Mouse (Mus musculus) MEL (cell line): ENCODE measurements at regions not wholly inside any gene's neighbourhood (a gene's known extent, or its start where the extent isn't known, plus 50 kb on each side); places are given as distances from the start of the nearest gene placed in this dataset.

ENCODE experiments used
- DNase-seq: peaks from one replicate; pipeline ENCODE4 v3.0.0; 2011; ENCODE audit warnings: low read depth, low spot score
- H3K27ac ChIP-seq: 2 replicates; pipeline ENCODE4 v1.5.1; 2012; ENCODE audit warnings: low read depth, mild to moderate bottlenecking, control low read depth, low read length, moderate library complexity; ENCODE audit not compliant: control insufficient read depth
- H3K27me3 ChIP-seq, 2 experiments: fragments of 150-350 bp in 1 of 2; sonication (generic) in 1 of 2; 2 replicates each; pipeline ENCODE4 v1.6.1; 2012; ENCODE audit warnings: low read length in 2 of 2, mild to moderate bottlenecking in 2 of 2, improper control_type of control experiment in 1 of 2, moderate library complexity in 1 of 2; ENCODE audit not compliant: insufficient read depth in 2 of 2, control insufficient read depth in 1 of 2
- H3K36me3 ChIP-seq, 2 experiments: 2 replicates each; pipeline ENCODE4 v1.6.1; 2012 to 2014; ENCODE audit warnings: low read length in 2 of 2, improper control_type of control experiment in 1 of 2, inconsistent platforms in 1 of 2, mild to moderate bottlenecking in 1 of 2; ENCODE audit not compliant: insufficient read depth in 2 of 2, control insufficient read depth in 1 of 2
- H3K4me1 ChIP-seq, 2 experiments: fragments of 150-350 bp in 1 of 2; sonication (generic) in 1 of 2; 2 replicates each; pipeline ENCODE4 v1.6.1; 2012; ENCODE audit warnings: low read length in 2 of 2, improper control_type of control experiment in 1 of 2, mild to moderate bottlenecking in 1 of 2; ENCODE audit not compliant: insufficient read depth in 2 of 2, control insufficient read depth in 1 of 2
- H3K4me3 ChIP-seq, 2 experiments: fragments of 150-350 bp in 1 of 2; sonication (generic) in 1 of 2; 2 replicates each; pipeline ENCODE4 v1.5.1; 2012; ENCODE audit warnings: low read depth in 2 of 2, low read length in 2 of 2, mild to moderate bottlenecking in 2 of 2, moderate library complexity in 2 of 2, control low read depth in 1 of 2, improper control_type of control experiment in 1 of 2; ENCODE audit not compliant: control insufficient read depth in 1 of 2, insufficient read depth in 1 of 2
- H3K79me2 ChIP-seq: 2 replicates; pipeline ENCODE4 v1.6.1; 2012; ENCODE audit warnings: mild to moderate bottlenecking, low read length, moderate library complexity; ENCODE audit not compliant: control insufficient read depth, poor library complexity, insufficient read depth
- H3K9ac ChIP-seq: 2 replicates; pipeline ENCODE4 v1.6.1; 2012; ENCODE audit warnings: low read depth, mild to moderate bottlenecking, control low read depth, low read length, moderate library complexity; ENCODE audit not compliant: control insufficient read depth, poor library complexity, severe bottlenecking
- H3K9me3 ChIP-seq: fragments of 150-350 bp; sonication (generic); replicated peaks from 2 replicates; pipeline ENCODE4 v1.6.1; 2012; ENCODE audit warnings: mild to moderate bottlenecking, low read length, improper control_type of control experiment, moderate library complexity; ENCODE audit not compliant: insufficient read depth
- CHD1 ChIP-seq: IDR thresholded peaks from 2 replicates; pipeline ENCODE4 v1.6.1; 2012; ENCODE audit warnings: low read depth, mild to moderate bottlenecking, inconsistent platforms, low read length, improper control_type of control experiment
- CTCF ChIP-seq, 3 experiments: IDR thresholded peaks in 2 of 3; conservative IDR thresholded peaks in 1 of 3; 2 replicates each; pipeline ENCODE4 v1.5.1; 2011 to 2012; ENCODE audit warnings: low read length in 3 of 3, low read depth in 2 of 3, mild to moderate bottlenecking in 2 of 3, improper control_type of control experiment in 1 of 3, inconsistent platforms in 1 of 3, mixed read lengths in 1 of 3, moderate library complexity in 1 of 3; ENCODE audit not compliant: control insufficient read depth in 1 of 3, insufficient read depth in 1 of 3, poor library complexity in 1 of 3, severe bottlenecking in 1 of 3
- E2F4 ChIP-seq: IDR thresholded peaks from 2 replicates; pipeline ENCODE4 v1.6.1; 2011; ENCODE audit warnings: low read depth, low read length, improper control_type of control experiment, borderline replicate concordance
- ELF1 ChIP-seq: IDR thresholded peaks from 2 replicates; pipeline ENCODE4 v1.6.1; 2014; ENCODE audit warnings: low read depth, mild to moderate bottlenecking, inconsistent platforms, low read length, improper control_type of control experiment, moderate library complexity
- EP300 ChIP-seq, 2 experiments: IDR thresholded peaks; 2 replicates each; pipeline ENCODE4 v1.6.1; 2011; ENCODE audit warnings: improper control_type of control experiment in 2 of 2, low read length in 2 of 2, low read depth in 1 of 2, mild to moderate bottlenecking in 1 of 2
- ETS1 ChIP-seq: IDR thresholded peaks from 2 replicates; pipeline ENCODE4 v1.6.1; 2012; ENCODE audit warnings: low read depth, mild to moderate bottlenecking, inconsistent platforms, low read length, improper control_type of control experiment, moderate library complexity
- GABPA ChIP-seq: IDR thresholded peaks from 2 replicates; pipeline ENCODE4 v1.6.1; 2012; ENCODE audit warnings: low read depth, mild to moderate bottlenecking, inconsistent platforms, low read length, improper control_type of control experiment, moderate library complexity
- GATA1 ChIP-seq: IDR thresholded peaks from 2 replicates; pipeline ENCODE4 v1.6.1; 2011; ENCODE audit warnings: low read depth, low read length, improper control_type of control experiment
- HCFC1 ChIP-seq: IDR thresholded peaks from 2 replicates; pipeline ENCODE4 v1.6.1; 2012; ENCODE audit warnings: low read depth, mild to moderate bottlenecking, inconsistent platforms, low read length, improper control_type of control experiment, moderate library complexity
- JUND ChIP-seq: IDR thresholded peaks from 2 replicates; pipeline ENCODE4 v1.6.1; 2011; ENCODE audit warnings: low read depth, mild to moderate bottlenecking, improper control_type of control experiment, low read length
- KAT2A ChIP-seq: conservative IDR thresholded peaks from 2 replicates; pipeline ENCODE4 v1.6.1; 2012; ENCODE audit warnings: low read depth, low read length, improper control_type of control experiment, inconsistent platforms
- MAFK ChIP-seq: IDR thresholded peaks from 2 replicates; pipeline ENCODE4 v1.6.1; 2011; ENCODE audit warnings: low read depth, mild to moderate bottlenecking, low read length, improper control_type of control experiment, borderline replicate concordance
- MAX ChIP-seq: IDR thresholded peaks from 2 replicates; pipeline ENCODE4 v1.6.1; 2011; ENCODE audit warnings: low read length, improper control_type of control experiment
- MEF2A ChIP-seq: IDR thresholded peaks from 2 replicates; pipeline ENCODE4 v1.6.1; 2014; ENCODE audit warnings: low read depth, mild to moderate bottlenecking, inconsistent platforms, low read length, improper control_type of control experiment; ENCODE audit not compliant: poor library complexity, insufficient replicate concordance, severe bottlenecking; ENCODE audit errors: extremely low read depth
- MXI1 ChIP-seq: IDR thresholded peaks from 2 replicates; pipeline ENCODE4 v1.6.1; 2011; ENCODE audit warnings: mild to moderate bottlenecking, low read depth, low read length, improper control_type of control experiment
- MYC ChIP-seq: IDR thresholded peaks from 2 replicates; pipeline ENCODE4 v1.6.1; 2011; ENCODE audit warnings: low read depth, mild to moderate bottlenecking, low read length, improper control_type of control experiment, moderate library complexity
- NELFE ChIP-seq: IDR thresholded peaks from 2 replicates; pipeline ENCODE4 v1.6.1; 2011; ENCODE audit warnings: low read depth, low read length, improper control_type of control experiment
- NRF1 ChIP-seq: IDR thresholded peaks from 2 replicates; pipeline ENCODE4 v1.6.1; 2014; ENCODE audit warnings: low read depth, mild to moderate bottlenecking, inconsistent platforms, low read length, improper control_type of control experiment, moderate library complexity; ENCODE audit not compliant: poor library complexity, insufficient read depth, severe bottlenecking
- POLR2A ChIP-seq, 2 experiments: IDR thresholded peaks; 2 replicates each; pipeline ENCODE4 v1.6.1; 2011 to 2012; ENCODE audit warnings: low read length in 2 of 2, mild to moderate bottlenecking in 2 of 2, control low read depth in 1 of 2, improper control_type of control experiment in 1 of 2, low read depth in 1 of 2, moderate library complexity in 1 of 2; ENCODE audit not compliant: control insufficient read depth in 1 of 2, insufficient read depth in 1 of 2, poor library complexity in 1 of 2
- POLR2AphosphoS2 ChIP-seq: IDR thresholded peaks from 2 replicates; pipeline ENCODE4 v1.6.1; 2011; ENCODE audit warnings: low read length, improper control_type of control experiment
- RCOR1 ChIP-seq: IDR thresholded peaks from 2 replicates; pipeline ENCODE4 v1.6.1; 2012; ENCODE audit warnings: low read depth, mild to moderate bottlenecking, inconsistent platforms, low read length, improper control_type of control experiment
- SIN3A ChIP-seq: IDR thresholded peaks from 2 replicates; pipeline ENCODE4 v1.6.1; 2012; ENCODE audit warnings: low read length, improper control_type of control experiment, inconsistent platforms
- SMC3 ChIP-seq: IDR thresholded peaks from 2 replicates; pipeline ENCODE4 v1.6.1; 2011; ENCODE audit warnings: low read depth, low read length, improper control_type of control experiment
- TAL1 ChIP-seq: IDR thresholded peaks from 2 replicates; pipeline ENCODE4 v1.6.1; 2012; ENCODE audit warnings: mild to moderate bottlenecking, inconsistent platforms, low read length, moderate library complexity, mixed read lengths
- UBTF ChIP-seq: IDR thresholded peaks from 2 replicates; pipeline ENCODE4 v1.6.1; 2012; ENCODE audit warnings: low read depth, mild to moderate bottlenecking, inconsistent platforms, low read length, improper control_type of control experiment, moderate library complexity, borderline replicate concordance; ENCODE audit not compliant: insufficient read depth
- USF1 ChIP-seq: IDR thresholded peaks from 2 replicates; pipeline ENCODE4 v1.6.1; 2014; ENCODE audit warnings: low read depth, mild to moderate bottlenecking, inconsistent platforms, low read length, improper control_type of control experiment, moderate library complexity
- ZC3H11A ChIP-seq: IDR thresholded peaks from 2 replicates; pipeline ENCODE4 v1.6.1; 2012; ENCODE audit warnings: low read depth, mild to moderate bottlenecking, inconsistent platforms, low read length, improper control_type of control experiment
- ZKSCAN1 ChIP-seq: IDR thresholded peaks from 2 replicates; pipeline ENCODE4 v1.6.1; 2012; ENCODE audit warnings: low read depth, mild to moderate bottlenecking, inconsistent platforms, low read length, improper control_type of control experiment, moderate library complexity
- ZMIZ1 ChIP-seq: IDR thresholded peaks from 2 replicates; pipeline ENCODE4 v1.6.1; 2012; ENCODE audit warnings: low read depth, mild to moderate bottlenecking, inconsistent platforms, low read length, improper control_type of control experiment, moderate library complexity
- ZNF384 ChIP-seq: IDR thresholded peaks from 2 replicates; pipeline ENCODE4 v1.6.1; 2012; ENCODE audit warnings: low read depth, mild to moderate bottlenecking, inconsistent platforms, low read length, improper control_type of control experiment

GRCm38 (mm10) chr9:61669729-61670520 is 244.4 kb downstream of the Rplp1 start (continued):
- TF ChIP-seq USF1: no peak
- 0 out of 4 replicates have a peak, but pooled peaks of 1 of the 2 experiments have one; percentile 41 for TF ChIP-seq POLR2A (IDR thresholded peaks at IDR 0.05; ENCODE audit: control insufficient read depth in 1 of 2, insufficient read depth in 1 of 2, low read depth in 1 of 2, low read length in 2 of 2, poor library complexity in 1 of 2)
- TF ChIP-seq ZKSCAN1: no peak
- peak; percentile 52; the same call in 1 of the 2 replicates for TF ChIP-seq GATA1
- no peak for TF ChIP-seq GABPA
- TF ChIP-seq HCFC1: no peak
- TF ChIP-seq CTCF (IDR thresholded peaks at IDR 0.05 in 2 of 3, conservative IDR thresholded peaks at IDR 0.05 in 1 of 3; ENCODE audit: control insufficient read depth in 1 of 3, insufficient read depth in 1 of 3, low read depth in 2 of 3, low read length in 3 of 3, poor library complexity in 1 of 3, severe bottlenecking in 1 of 3): no peak
- TF ChIP-seq E2F4: no peak
- peak; percentile 67 to 90 for TF ChIP-seq EP300 (IDR thresholded peaks at IDR 0.05; ENCODE audit: low read depth in 1 of 2, low read length in 2 of 2)
- peak; percentile 85 for TF ChIP-seq SIN3A
- peak; percentile 99 for TF ChIP-seq ETS1

- Histone ChIP-seq H3K4me3 (peak overlapping the region; percentile 22 to 51), H3K27ac (peak overlapping the region; percentile 93), H3K27me3 (no peaks in the 10 kb centered on the region), H3K9ac (peak overlapping the region; percentile 55), H3K36me3 (peaks cover 0 to 47% of the 10 kb centered on the region in 2 experiments; a peak in 2 of 4 replicates), H3K4me1 (peaks cover 34 to 69% of the 10 kb centered on the region in 2 experiments), H3K9me3 (no peaks in the 10 kb centered on the region), H3K79me2 (no peaks in the 10 kb centered on the region; the same call in 1 of the 2 replicates)
- DNase-seq: peak; percentile 74
- peak; percentile 60 to 85 for TF ChIP-seq EP300 (IDR thresholded peaks at IDR 0.05; ENCODE audit: low read depth in 1 of 2, low read length in 2 of 2)
- no peak for TF ChIP-seq ELF1
- no peak for TF ChIP-seq ZNF384
- TF ChIP-seq JUND: 0 out of 2 replicates have a peak, but pooled peaks have one; percentile 6
- no peak for TF ChIP-seq USF1
- no peak for TF ChIP-seq POLR2AphosphoS2
- no peak; the same call in 1 of the 2 replicates for TF ChIP-seq HCFC1
- TF ChIP-seq TAL1: no peak
- TF ChIP-seq POLR2A (IDR thresholded peaks at IDR 0.05; ENCODE audit: control insufficient read depth in 1 of 2, insufficient read depth in 1 of 2, low read depth in 1 of 2, low read length in 2 of 2, poor library complexity in 1 of 2): no peak; a peak in 1 of 4 replicates
- no peak for TF ChIP-seq RCOR1
- TF ChIP-seq E2F4: no peak
- 0 out of 2 replicates have a peak, but pooled peaks have one; percentile 50 for TF ChIP-seq ZMIZ1
- no peak for TF ChIP-seq CTCF (IDR thresholded peaks at IDR 0.05 in 2 of 3, conservative IDR thresholded peaks at IDR 0.05 in 1 of 3; ENCODE audit: control insufficient read depth in 1 of 3, insufficient read depth in 1 of 3, low read depth in 2 of 3, low read length in 3 of 3, poor library complexity in 1 of 3, severe bottlenecking in 1 of 3)
- no peak for TF ChIP-seq ZC3H11A
- no peak for TF ChIP-seq MEF2A
- TF ChIP-seq GABPA: no peak
- no peak for TF ChIP-seq CHD1
- no peak; the same call in 1 of the 2 replicates for TF ChIP-seq MXI1
- no peak; the same call in 1 of the 2 replicates for TF ChIP-seq MAX
- TF ChIP-seq NRF1: no peak
- 0 out of 2 replicates have a peak, but pooled peaks have one; percentile 12 for TF ChIP-seq MAFK
- TF ChIP-seq SIN3A: peak; percentile 78
- TF ChIP-seq MYC: 0 out of 2 replicates have a peak, but pooled peaks have one; percentile 13
- TF ChIP-seq KAT2A: no peak
- no peak for TF ChIP-seq NELFE
- no peak for TF ChIP-seq UBTF
- no peak for TF ChIP-seq SMC3
Measured at GRCm38 (mm10) chr9:61668723-61669122, 245.6 kb downstream of the Rplp1 start.
